Mouse (Mus musculus) G1E (cell line): ENCODE measurements at regions not wholly inside any gene's neighbourhood (a gene's known extent, or its start where the extent isn't known, plus 50 kb on each side); places are given as distances from the start of the nearest gene placed in this dataset.

Source experiments
- CTCF ChIP-seq: IDR thresholded peaks from 2 replicates; pipeline ENCODE4 v1.5.1; 2012; ENCODE audit warnings: low read depth, low read length, inconsistent platforms, mixed read lengths
- GATA1 ChIP-seq: IDR thresholded peaks from 2 replicates; pipeline ENCODE4 v1.6.1; 2012; ENCODE audit warnings: borderline replicate concordance, low read length, inconsistent platforms, mixed read lengths
- POLR2AphosphoS5 ChIP-seq: IDR thresholded peaks from 2 replicates; pipeline ENCODE4 v1.6.1; 2012; ENCODE audit warnings: low read depth, low read length, inconsistent platforms; ENCODE audit not compliant: insufficient replicate concordance

DNA sequence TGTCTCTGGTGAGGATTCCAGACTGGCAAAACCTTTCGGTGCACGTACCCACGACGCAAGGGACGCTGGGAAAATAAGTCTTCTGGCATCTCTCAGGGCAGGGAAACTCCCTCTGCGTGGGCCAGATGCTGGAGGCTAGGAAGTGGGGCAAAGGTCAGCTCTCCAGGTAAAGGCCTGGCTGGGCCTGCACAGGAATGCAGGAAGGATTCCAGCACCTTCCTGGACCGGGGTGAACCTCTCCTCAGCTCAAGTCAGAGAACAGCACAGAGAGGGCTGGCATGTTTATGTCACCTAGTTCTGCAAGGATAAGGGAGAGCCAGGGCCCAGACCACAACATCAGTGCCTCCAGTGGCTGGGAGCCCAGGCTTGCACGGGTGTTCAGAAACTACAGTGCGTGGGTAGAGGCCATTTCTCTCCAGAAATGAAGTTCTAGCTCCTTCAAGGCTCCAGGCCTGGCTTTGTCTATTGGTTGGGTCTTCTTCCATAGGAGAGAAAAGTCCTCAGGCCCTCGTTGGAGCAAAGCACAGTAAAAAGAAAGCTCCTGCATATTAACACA, 74.9 kb upstream of the Ptpn1 start:
- TF ChIP-seq POLR2AphosphoS5 = no peak
- no peak for TF ChIP-seq GATA1
- no peak for TF ChIP-seq CTCF
